Mouse (Mus musculus) lung, postnatal 0 days (tissue): ENCODE measurements around the gene C9orf72.

ENCODE experiments used
- CTCF ChIP-seq: IDR thresholded peaks from 2 replicates; pipeline ENCODE4 v1.5.1; 2016; ENCODE audit warnings: antibody characterized with exemption, mild to moderate bottlenecking
- EP300 ChIP-seq: IDR thresholded peaks from 2 replicates; pipeline ENCODE4 v1.6.1; 2016; ENCODE audit warnings: antibody characterized with exemption, mild to moderate bottlenecking, control low read depth

DNA sequence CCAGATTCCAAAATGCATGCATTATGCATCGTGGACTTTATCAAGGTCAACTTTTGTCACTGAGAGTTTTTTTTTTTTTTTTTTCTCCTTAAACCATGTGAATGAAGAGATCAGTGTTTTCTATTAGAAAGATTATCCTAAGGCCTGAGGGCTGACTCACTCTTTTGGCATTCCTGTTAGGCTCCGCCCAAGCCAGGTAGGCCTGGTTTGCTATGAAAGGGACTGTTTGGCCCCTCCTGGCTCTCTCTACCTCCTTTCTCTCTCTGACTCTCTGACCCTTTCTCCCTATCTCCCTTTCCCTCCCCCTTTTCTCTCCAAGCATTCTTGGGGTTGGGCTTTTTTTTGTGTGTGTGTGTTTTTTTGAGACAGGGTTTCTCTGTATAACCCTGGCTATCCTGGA lies 50.4 kb downstream of the C9orf72 start:
- TF ChIP-seq CTCF (no peak), EP300 (no peak)
